Mouse (Mus musculus): Measurements from ENCODE around the gene Bmp2k. TPM values are rescaled to one million over a fixed set of nuclear protein-coding genes. Genes with fewer than 3 reads are reported as not detected.
A peak's percentile ranks its signal among the peaks of the same experiment; 100 is the strongest.

Bmp2k gene
- polyA plus RNA-seq, 1 experiment from 2014 or later: 12.4 TPM

GRCm38 (mm10) chr5:96981987-96982386, 15.5 kb upstream of the Bmp2k start:
- Histone ChIP-seq H3K36me3 (replicated peaks; ENCODE audit: control insufficient read depth, insufficient read depth) (no peaks in the 10 kb centered on the region), H3K9me3 (ENCODE audit: control insufficient read depth, low read length) (no peaks in the 10 kb centered on the region), H3K4me1 (replicated peaks; ENCODE audit: control insufficient read depth, insufficient read depth, low read length) (no peaks in the 10 kb centered on the region; the same call in 1 of the 2 replicates), H3K4me2 (replicated peaks) (no peak overlapping the region), H3K27ac (no peak overlapping the region), H3K27me3 (ENCODE audit: control insufficient read depth, insufficient read depth, low read length) (no peaks in the 10 kb centered on the region), H3K4me3 (replicated peaks; ENCODE audit: low read length) (no peak overlapping the region), H3K9ac (no peak overlapping the region)
- DNase-seq (ENCODE audit: low spot score) (no peak), ATAC-seq (ENCODE audit: low FRiP score) (no peak)
- WGBS: 79% methylated on average over 3 of the region's 3 CpGs

GRCm38 (mm10) chr5:96983142-96983541, 14.3 kb upstream of the Bmp2k start:
- no peak overlapping the region for H3K4me2 ChIP-seq (replicated peaks)
- no peak for ATAC-seq (ENCODE audit: low FRiP score)
- H3K36me3 ChIP-seq (replicated peaks; ENCODE audit: control insufficient read depth, insufficient read depth): no peaks in the 10 kb centered on the region
- WGBS: 87% methylated on average over 7 of the region's 7 CpGs
- no peak for DNase-seq (ENCODE audit: low spot score)
- H3K27me3 ChIP-seq (ENCODE audit: control insufficient read depth, insufficient read depth, low read length): no peaks in the 10 kb centered on the region
- H3K4me3 ChIP-seq (replicated peaks; ENCODE audit: low read length): no peak overlapping the region
- H3K9me3 ChIP-seq (ENCODE audit: control insufficient read depth, low read length): no peaks in the 10 kb centered on the region
- no peak overlapping the region for H3K27ac ChIP-seq
- no peak overlapping the region for H3K9ac ChIP-seq
- no peaks in the 10 kb centered on the region; the same call in 1 of the 2 replicates for H3K4me1 ChIP-seq (replicated peaks; ENCODE audit: control insufficient read depth, insufficient read depth, low read length)

DNA sequence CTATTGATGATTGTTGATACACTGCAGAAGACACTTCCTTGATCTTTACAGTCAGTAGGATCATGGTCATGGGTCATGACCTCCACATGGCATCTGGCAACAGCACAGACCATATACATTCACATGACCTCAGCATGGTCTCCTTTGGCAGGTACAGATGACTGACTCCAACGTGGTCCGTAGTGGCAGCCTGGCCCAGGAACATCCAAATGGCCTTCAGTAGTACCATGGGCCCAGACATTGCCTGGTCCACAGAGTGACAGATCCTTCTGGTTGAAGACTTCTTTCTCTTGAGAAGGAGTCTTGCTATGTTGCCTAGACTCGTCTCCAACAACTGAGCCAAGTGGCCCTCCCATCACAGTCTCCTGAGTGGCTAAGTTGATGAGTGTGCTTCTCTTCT, 10.6 kb upstream of the Bmp2k start:
- ATAC-seq (ENCODE audit: low FRiP score) (no peak), DNase-seq (ENCODE audit: low spot score) (no peak)
- no peaks in the 10 kb centered on the region for H3K4me1 ChIP-seq (replicated peaks; ENCODE audit: control insufficient read depth, insufficient read depth, low read length)
- 88% methylated on average over 3 of the region's 3 CpGs for WGBS
- H3K27me3 ChIP-seq (ENCODE audit: control insufficient read depth, insufficient read depth, low read length): no peaks in the 10 kb centered on the region
- H3K9ac ChIP-seq: no peak overlapping the region
- H3K9me3 ChIP-seq (ENCODE audit: control insufficient read depth, low read length): no peaks in the 10 kb centered on the region
- no peak overlapping the region for H3K4me2 ChIP-seq (replicated peaks)
- H3K36me3 ChIP-seq (replicated peaks; ENCODE audit: control insufficient read depth, insufficient read depth): no peaks in the 10 kb centered on the region
- no peak overlapping the region for H3K4me3 ChIP-seq (replicated peaks; ENCODE audit: low read length)
- H3K27ac ChIP-seq: no peak overlapping the region

DNA sequence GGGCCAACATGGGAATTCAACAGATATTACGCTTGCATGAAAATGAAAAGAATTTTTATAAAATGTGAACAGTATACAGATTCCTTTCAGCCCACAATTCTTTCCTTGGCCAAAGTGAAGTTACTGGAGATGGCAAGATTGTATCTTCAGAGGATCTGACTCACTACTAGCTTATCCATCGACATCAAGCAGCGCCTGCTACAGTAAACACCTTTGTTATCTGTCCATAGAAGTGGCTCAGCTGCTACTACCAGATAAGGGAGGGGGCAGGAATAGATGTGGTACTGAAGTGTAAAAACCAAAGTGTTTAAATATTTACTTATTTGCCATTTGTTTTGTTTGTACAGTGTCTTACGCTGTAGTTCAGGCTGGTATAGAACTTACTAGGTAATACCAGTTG, 8.6 kb upstream of the Bmp2k start:
- 89% methylated on average over 4 of the region's 4 CpGs for WGBS
- ATAC-seq (ENCODE audit: low FRiP score) (no peak), DNase-seq (ENCODE audit: low spot score) (no peak)
- no peak overlapping the region for H3K9ac ChIP-seq
- no peaks in the 10 kb centered on the region for H3K9me3 ChIP-seq (ENCODE audit: control insufficient read depth, low read length)
- no peaks in the 10 kb centered on the region for H3K4me1 ChIP-seq (replicated peaks; ENCODE audit: control insufficient read depth, insufficient read depth, low read length)
- H3K27me3 ChIP-seq (ENCODE audit: control insufficient read depth, insufficient read depth, low read length): no peaks in the 10 kb centered on the region
- no peak overlapping the region for H3K27ac ChIP-seq
- no peak overlapping the region for H3K4me2 ChIP-seq (replicated peaks)
- H3K4me3 ChIP-seq (replicated peaks; ENCODE audit: low read length): no peak overlapping the region
- H3K36me3 ChIP-seq (replicated peaks; ENCODE audit: control insufficient read depth, insufficient read depth): no peaks in the 10 kb centered on the region

- H3K4me3 ChIP-seq (replicated peaks; ENCODE audit: low read length): no peak overlapping the region
- H3K36me3 ChIP-seq (replicated peaks; ENCODE audit: control insufficient read depth, insufficient read depth): no peaks in the 10 kb centered on the region
- H3K9me3 ChIP-seq (ENCODE audit: control insufficient read depth, low read length): no peaks in the 10 kb centered on the region
- H3K9ac ChIP-seq: no peak overlapping the region
- peaks cover 5% of the 10 kb centered on the region for H3K4me1 ChIP-seq (replicated peaks; ENCODE audit: control insufficient read depth, insufficient read depth, low read length)
- no peaks in the 10 kb centered on the region for H3K27me3 ChIP-seq (ENCODE audit: control insufficient read depth, insufficient read depth, low read length)
- no peak overlapping the region for H3K4me2 ChIP-seq (replicated peaks)
- 89% methylated on average over 6 of the region's 6 CpGs for WGBS
- H3K27ac ChIP-seq: no peak overlapping the region
- no peak for DNase-seq (ENCODE audit: low spot score)
- ATAC-seq (ENCODE audit: low FRiP score): no peak
Observed at GRCm38 (mm10) chr5:96991156-96991555, 6.3 kb upstream of the Bmp2k start.

DNA sequence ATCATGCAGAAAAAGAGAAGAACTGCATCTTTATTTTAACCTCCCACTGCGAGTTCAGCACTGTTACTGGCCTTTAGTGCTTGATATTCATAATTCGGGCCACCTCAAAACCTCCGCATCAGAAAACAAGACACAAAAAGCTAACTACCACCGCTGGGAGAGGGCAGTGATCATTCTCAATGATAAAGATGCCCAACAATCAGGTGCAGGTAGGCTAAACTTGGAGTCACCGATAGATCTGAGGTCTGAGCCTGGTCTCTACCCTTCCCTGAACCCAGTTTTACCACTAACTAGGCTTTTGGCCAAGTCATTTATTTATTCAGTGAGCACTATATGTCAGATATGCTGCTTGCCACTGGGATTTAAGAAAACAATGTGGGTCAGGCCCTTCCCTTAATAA, 4.8 kb upstream of the Bmp2k start:
- ATAC-seq (ENCODE audit: low FRiP score): no peak
- Histone ChIP-seq H3K9ac (no peak overlapping the region), H3K4me2 (replicated peaks) (no peak overlapping the region), H3K36me3 (replicated peaks; ENCODE audit: control insufficient read depth, insufficient read depth) (no peaks in the 10 kb centered on the region), H3K9me3 (ENCODE audit: control insufficient read depth, low read length) (no peaks in the 10 kb centered on the region), H3K4me3 (replicated peaks; ENCODE audit: low read length) (no peak overlapping the region), H3K4me1 (replicated peaks; ENCODE audit: control insufficient read depth, insufficient read depth, low read length) (peaks cover 11% of the 10 kb centered on the region), H3K27ac (no peak overlapping the region), H3K27me3 (ENCODE audit: control insufficient read depth, insufficient read depth, low read length) (no peaks in the 10 kb centered on the region)
- DNase-seq (ENCODE audit: low spot score): no peak
- WGBS: 92% methylated on average over 5 of the region's 5 CpGs

DNA sequence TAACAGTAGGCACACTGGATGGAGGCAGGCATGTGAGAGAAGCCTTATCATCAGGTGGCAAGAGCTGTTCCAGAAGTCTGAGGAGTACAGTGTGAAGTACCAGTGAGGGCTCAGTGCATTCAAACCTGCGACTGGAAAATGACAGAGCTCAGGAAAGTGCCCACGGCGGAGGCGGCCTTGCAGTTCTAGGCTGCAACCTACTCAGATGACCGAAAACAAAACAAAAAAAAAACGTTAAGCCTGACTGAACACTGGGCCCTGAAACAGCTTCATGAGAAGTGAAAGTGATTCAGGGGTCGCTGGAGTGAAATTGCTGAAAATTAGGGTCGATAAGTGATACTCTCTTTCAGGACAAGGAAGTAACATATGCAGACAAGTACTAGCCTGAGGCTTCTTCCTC, 4.4 kb upstream of the Bmp2k start:
- H3K27ac ChIP-seq: no peak overlapping the region
- WGBS: 79% methylated on average over 8 of the region's 8 CpGs
- H3K36me3 ChIP-seq (replicated peaks; ENCODE audit: control insufficient read depth, insufficient read depth): no peaks in the 10 kb centered on the region
- no peak overlapping the region for H3K4me3 ChIP-seq (replicated peaks; ENCODE audit: low read length)
- H3K9ac ChIP-seq: no peak overlapping the region
- peaks cover 11% of the 10 kb centered on the region for H3K4me1 ChIP-seq (replicated peaks; ENCODE audit: control insufficient read depth, insufficient read depth, low read length)
- ATAC-seq (ENCODE audit: low FRiP score): no peak
- no peaks in the 10 kb centered on the region for H3K27me3 ChIP-seq (ENCODE audit: control insufficient read depth, insufficient read depth, low read length)
- DNase-seq (ENCODE audit: low spot score): no peak
- no peaks in the 10 kb centered on the region for H3K9me3 ChIP-seq (ENCODE audit: control insufficient read depth, low read length)
- H3K4me2 ChIP-seq (replicated peaks): no peak overlapping the region

GRCm38 (mm10) chr5:96995791-96996190, 1.7 kb upstream of the Bmp2k start:
- Histone ChIP-seq H3K9me3 (ENCODE audit: control insufficient read depth, low read length) (no peaks in the 10 kb centered on the region), H3K4me1 (replicated peaks; ENCODE audit: control insufficient read depth, insufficient read depth, low read length) (peaks cover 18% of the 10 kb centered on the region), H3K27ac (no peak overlapping the region), H3K4me3 (replicated peaks; ENCODE audit: low read length) (no peak overlapping the region), H3K36me3 (replicated peaks; ENCODE audit: control insufficient read depth, insufficient read depth) (no peaks in the 10 kb centered on the region), H3K27me3 (ENCODE audit: control insufficient read depth, insufficient read depth, low read length) (no peaks in the 10 kb centered on the region), H3K9ac (peak overlapping the region; percentile 31; the same call in 1 of the 2 replicates), H3K4me2 (replicated peaks) (peak overlapping the region; percentile 95; the same call in 1 of the 2 replicates)
- WGBS: 67% methylated on average over 5 of the region's 5 CpGs
- no peak for DNase-seq (ENCODE audit: low spot score)
- no peak for ATAC-seq (ENCODE audit: low FRiP score)

DNA sequence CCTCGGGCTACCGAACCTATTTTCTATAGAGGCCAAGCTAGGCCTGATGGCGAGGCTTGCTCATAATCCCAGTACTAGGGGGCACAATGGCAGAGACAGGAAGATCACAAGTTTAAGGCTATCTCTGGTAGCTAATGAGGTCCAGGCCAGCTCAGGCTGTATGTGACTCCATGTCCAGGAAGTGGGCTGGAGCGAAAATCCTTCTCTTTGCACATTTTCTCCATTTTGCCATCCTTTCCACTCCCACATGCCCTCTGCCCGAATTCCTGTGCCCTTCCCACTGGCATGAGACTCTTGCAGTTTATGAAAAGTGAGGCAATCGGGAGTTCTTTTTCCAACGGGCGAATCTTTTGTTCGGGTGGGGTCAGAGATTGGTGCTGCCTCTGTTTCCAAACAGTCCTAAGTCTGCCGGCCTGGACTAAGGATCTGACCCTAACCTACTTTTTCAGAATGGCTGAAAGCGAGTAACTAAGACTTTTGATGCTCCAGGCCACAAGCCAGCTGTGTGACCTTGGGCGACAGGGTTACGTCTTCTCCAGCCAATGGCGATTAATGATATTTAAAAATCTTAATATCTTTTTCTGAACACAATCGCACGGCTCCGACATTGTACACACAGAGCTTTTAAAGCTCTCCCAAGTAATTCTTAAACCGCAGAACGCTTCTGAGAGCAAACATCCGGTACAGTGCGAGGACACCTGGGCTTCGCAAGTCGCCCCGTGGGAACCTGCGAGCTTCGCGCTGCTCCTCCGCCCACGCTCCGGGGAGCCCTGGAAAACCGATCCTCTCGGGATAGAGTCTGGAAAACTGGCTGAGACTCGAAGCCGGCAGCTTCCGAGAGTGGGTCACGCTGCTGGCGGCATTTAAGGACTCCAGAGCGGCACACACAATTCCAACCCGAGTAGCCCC, 834 bp upstream of the Bmp2k start:
- ATAC-seq (ENCODE audit: low FRiP score): peak; percentile 44
- 18% methylated on average over 39 of the region's 39 CpGs for WGBS
- H3K9ac ChIP-seq: peak overlapping the region; percentile 78
- H3K27me3 ChIP-seq (ENCODE audit: control insufficient read depth, insufficient read depth, low read length): no peaks in the 10 kb centered on the region
- peak overlapping the region; percentile 83 for H3K27ac ChIP-seq
- H3K4me2 ChIP-seq (replicated peaks): peak overlapping the region; percentile 95
- H3K4me1 ChIP-seq (replicated peaks; ENCODE audit: control insufficient read depth, insufficient read depth, low read length): peaks cover 18% of the 10 kb centered on the region
- H3K4me3 ChIP-seq (replicated peaks; ENCODE audit: low read length): peak overlapping the region; percentile 72
- DNase-seq (ENCODE audit: low spot score): peak; percentile 55
- no peaks in the 10 kb centered on the region for H3K36me3 ChIP-seq (replicated peaks; ENCODE audit: control insufficient read depth, insufficient read depth)
- no peaks in the 10 kb centered on the region for H3K9me3 ChIP-seq (ENCODE audit: control insufficient read depth, low read length)

Measured in hindbrain, embryonic 14.5 days (tissue).